Mouse (Mus musculus) embryonic facial prominence, embryonic 12.5 days (tissue): ENCODE results near the gene E130114P18Rik. TPM values are rescaled to one million over a fixed set of nuclear protein-coding genes. Genes with fewer than 3 reads are reported as not detected.

Source experiments
- ATAC-seq: fragments of 200-750 bp; cut with Nextera tagmentation; 2 replicates; pipeline ENCODE4 v1.8.0; 2017; ENCODE audit not compliant: insufficient number of reproducible peaks, insufficient read depth, low FRiP score, low TSS enrichment
- H3K27ac ChIP-seq: fragments of 300-500 bp; sonication (generic); 2 replicates; pipeline ENCODE4 v1.5.1; 2016; ENCODE audit warnings: mild to moderate bottlenecking
- H3K27me3 ChIP-seq: fragments of 300-500 bp; sonication (generic); 2 replicates; pipeline ENCODE4 v1.6.1; 2016; ENCODE audit warnings: mild to moderate bottlenecking, moderate library complexity
- H3K36me3 ChIP-seq: fragments of 300-500 bp; sonication (generic); 2 replicates; pipeline ENCODE4 v1.6.1; 2016; ENCODE audit warnings: mild to moderate bottlenecking
- H3K4me1 ChIP-seq: fragments of 300-500 bp; sonication (generic); 2 replicates; pipeline ENCODE4 v1.6.1; 2016
- H3K4me2 ChIP-seq: fragments of 300-500 bp; sonication (generic); replicated peaks from 2 replicates; pipeline ENCODE4 v1.6.1; 2016; ENCODE audit warnings: mild to moderate bottlenecking, moderate library complexity
- H3K4me3 ChIP-seq: fragments of 300-500 bp; sonication (generic); 2 replicates; pipeline ENCODE4 v1.5.1; 2016; ENCODE audit warnings: mild to moderate bottlenecking
- H3K9ac ChIP-seq: fragments of 300-500 bp; sonication (generic); 2 replicates; pipeline ENCODE4 v1.6.1; 2016; ENCODE audit warnings: mild to moderate bottlenecking, moderate library complexity
- H3K9me3 ChIP-seq: fragments of 300-500 bp; sonication (generic); 2 replicates; pipeline ENCODE4 v1.6.1; 2016; ENCODE audit warnings: mild to moderate bottlenecking, moderate library complexity
- WGBS: fragments of 180-500 bp; shearing (Covaris S2); methylation state at CpG from one replicate; pipeline ENCODE4 v1.1.7; 2016; 5-methylcytosine and 5-hydroxymethylcytosine counted together
- polyA plus RNA-seq: library from polyadenylated mRNA; unstranded; fragments of >200 nt; fragmentation: Nextera tagmentation; extraction: Ambion mirVana; gene quantifications from 2 replicates; pipeline ENCODE4 v1.2.1, GENCODE M21; 2016

E130114P18Rik gene
- polyA plus RNA-seq, 1 experiment from 2014 or later, result 7.5 TPM

DNA sequence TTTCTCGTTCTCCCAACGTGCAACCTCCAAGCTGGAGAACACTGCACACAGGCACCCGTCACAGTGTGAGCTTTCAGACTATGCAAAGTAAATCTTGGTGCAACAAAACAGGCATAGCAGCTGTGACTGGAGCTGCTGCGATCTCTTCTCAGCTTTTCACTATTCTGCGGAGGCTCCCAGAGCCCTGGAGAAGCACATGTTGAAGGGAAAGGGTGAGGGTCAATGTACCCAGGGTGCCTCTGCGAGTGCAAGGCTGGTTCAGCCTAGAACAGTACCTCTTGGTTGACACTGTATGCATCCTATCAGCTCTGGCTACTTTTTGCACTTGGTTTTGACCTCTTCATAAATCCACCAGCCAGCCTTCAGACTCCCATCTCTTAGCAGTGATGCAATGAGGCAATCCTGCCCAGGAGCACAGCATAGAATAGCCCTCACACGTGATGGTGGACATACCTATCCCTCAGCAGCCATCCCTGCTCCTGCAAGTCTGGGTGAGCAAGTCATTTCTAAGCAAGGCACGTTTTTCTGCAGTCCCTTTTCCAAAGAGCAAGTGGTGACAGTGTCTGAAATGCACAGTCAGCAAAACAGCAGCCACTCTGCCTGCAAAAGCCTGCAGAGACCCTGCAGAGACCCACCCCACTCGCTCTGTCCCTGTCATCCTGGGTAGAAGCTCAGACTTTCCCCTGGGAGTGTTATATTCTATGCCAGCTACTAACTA, 67.7 kb downstream of the E130114P18Rik start:
- H3K27ac ChIP-seq, result no peak overlapping the region
- H3K4me1 ChIP-seq, result 0 out of 2 replicates have a peak, but pooled peaks cover 9% of the 10 kb centered on the region
- no peaks in the 10 kb centered on the region for H3K27me3 ChIP-seq
- H3K9me3 ChIP-seq, result no peaks in the 10 kb centered on the region
- H3K4me2 ChIP-seq, result no peak overlapping the region
- no peaks in the 10 kb centered on the region for H3K36me3 ChIP-seq
- H3K4me3 ChIP-seq, result no peak overlapping the region
- no peak for ATAC-seq
- 67% methylated on average over 9 of the region's 9 CpGs for WGBS
- no peak overlapping the region for H3K9ac ChIP-seq

DNA sequence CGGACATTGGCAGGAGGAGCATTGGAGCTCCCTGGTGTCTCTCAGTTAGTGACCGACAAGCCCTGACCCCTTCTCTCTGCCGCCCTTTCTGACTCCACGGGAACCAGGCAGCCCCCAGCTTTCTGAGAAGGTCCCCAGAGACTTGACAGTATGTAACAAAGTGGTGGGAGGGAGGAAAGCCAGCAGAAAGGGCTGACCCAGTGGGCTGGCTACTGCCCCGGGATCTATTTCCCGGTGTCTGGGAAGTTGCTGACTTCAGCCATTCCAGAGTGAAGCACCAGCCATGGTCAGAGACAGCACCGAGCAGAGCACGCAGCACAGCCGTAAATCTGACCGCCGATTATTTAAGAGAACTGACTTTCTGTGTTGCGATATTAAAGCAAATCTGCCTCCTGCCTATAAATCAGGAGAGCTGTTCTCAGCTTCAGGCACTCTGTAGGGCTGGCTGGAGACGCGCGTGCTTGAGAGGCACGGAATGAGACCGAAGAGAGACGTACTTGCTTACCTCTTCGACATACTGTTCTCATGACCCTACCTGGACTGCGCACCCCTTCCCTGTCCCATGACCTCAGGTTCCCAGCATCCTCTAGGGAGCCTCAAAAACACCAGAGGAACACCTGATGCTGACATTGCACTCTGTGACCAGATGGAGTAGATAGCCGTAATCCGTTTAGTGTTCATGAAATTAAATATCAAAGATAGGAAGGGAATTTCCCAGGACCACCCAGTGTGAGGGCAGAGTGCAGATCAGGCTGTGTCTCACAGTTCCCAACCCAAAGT, 70.3 kb downstream of the E130114P18Rik start:
- 0 out of 2 replicates have a peak, but pooled peaks cover 6% of the 10 kb centered on the region for H3K4me1 ChIP-seq
- WGBS, result 76% methylated on average over 22 of the region's 22 CpGs
- no peaks in the 10 kb centered on the region for H3K36me3 ChIP-seq
- ATAC-seq, result no peak
- no peak overlapping the region for H3K4me2 ChIP-seq
- no peak overlapping the region for H3K9ac ChIP-seq
- H3K9me3 ChIP-seq, result no peaks in the 10 kb centered on the region
- no peak overlapping the region for H3K4me3 ChIP-seq
- no peak overlapping the region for H3K27ac ChIP-seq
- no peaks in the 10 kb centered on the region for H3K27me3 ChIP-seq

DNA sequence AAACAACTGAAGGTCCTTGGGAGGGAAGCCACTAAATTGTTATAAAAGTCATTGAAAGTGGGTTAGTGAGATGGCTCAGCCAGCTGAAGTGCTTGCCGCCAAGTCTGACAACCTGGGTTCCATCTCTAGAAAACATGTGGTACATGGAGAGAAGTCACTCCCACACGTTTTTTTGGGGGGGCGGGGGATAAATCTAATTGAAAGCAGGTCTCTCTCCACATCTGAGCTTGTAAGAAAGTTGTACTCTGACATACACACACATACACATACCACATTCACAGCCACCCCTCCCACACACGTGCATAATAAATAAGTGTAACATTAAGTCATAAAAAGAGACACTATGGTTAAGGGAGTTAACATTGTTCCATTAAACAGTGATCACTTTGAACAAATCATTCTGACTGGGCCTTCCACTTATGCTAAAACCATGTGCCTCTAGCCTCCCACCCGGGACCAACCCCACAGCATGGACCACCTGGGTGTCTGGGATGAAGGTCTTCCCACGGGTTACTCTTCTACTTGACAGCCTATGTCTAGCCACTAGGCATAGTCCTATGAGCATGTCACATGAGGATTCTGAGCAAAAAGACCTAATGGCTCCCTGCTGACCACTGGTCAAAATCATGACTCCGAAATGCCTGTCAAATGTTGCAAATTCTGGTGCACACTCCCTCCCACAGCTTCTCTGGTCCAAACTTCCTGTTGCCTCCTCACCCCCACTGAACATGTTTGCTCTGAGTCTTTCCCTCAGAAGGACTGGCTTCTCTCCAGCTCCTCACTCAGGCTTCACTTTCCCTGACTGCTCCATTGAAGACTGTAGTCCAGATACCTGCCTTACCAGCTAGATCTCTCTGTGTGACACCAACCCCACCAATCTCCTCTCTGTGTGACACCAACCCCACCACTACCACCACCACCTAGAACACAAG, 80.9 kb downstream of the E130114P18Rik start:
- H3K36me3 ChIP-seq, result no peaks in the 10 kb centered on the region
- no peak overlapping the region for H3K4me2 ChIP-seq
- H3K9me3 ChIP-seq, result no peaks in the 10 kb centered on the region
- WGBS, result 62% methylated on average over 7 of the region's 7 CpGs
- no peak for ATAC-seq
- no peak overlapping the region for H3K9ac ChIP-seq
- H3K27me3 ChIP-seq, result no peaks in the 10 kb centered on the region
- no peak overlapping the region for H3K27ac ChIP-seq
- peaks cover 15% of the 10 kb centered on the region for H3K4me1 ChIP-seq
- no peak overlapping the region for H3K4me3 ChIP-seq

DNA sequence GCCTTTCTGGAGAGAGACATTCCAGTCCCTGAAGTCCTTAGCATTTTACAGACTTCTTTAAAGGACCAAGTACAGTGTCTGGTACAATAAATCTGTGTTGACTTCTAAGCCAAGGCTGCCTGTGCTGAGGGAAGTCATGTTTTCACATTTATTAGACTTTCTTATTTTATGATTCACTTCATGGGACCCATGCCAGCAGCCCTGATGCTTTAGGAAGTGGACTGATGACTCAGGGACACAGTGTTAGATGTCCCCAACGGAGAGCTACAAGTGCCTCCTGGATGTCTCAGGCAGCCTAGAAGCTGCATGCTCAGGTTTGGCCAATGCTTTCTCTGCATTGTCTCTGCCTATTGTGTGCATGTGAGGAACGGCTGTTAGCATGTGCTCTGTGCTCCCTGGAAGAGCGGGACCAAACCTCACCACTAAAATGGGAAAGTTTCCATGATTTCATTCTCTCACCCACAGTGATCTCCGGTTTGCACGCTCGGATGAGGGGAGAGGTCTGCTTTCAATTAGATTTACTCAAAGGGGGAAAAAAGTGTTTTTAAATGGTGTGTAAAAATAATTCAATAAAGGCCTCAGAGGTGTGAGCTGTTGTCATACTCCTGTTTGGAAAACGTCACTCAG, 82.4 kb downstream of the E130114P18Rik start:
- Histone ChIP-seq H3K36me3 (no peaks in the 10 kb centered on the region), H3K4me3 (no peak overlapping the region), H3K9me3 (no peaks in the 10 kb centered on the region), H3K4me1 (peaks cover 15% of the 10 kb centered on the region), H3K27ac (0 out of 2 replicates have a peak overlapping the region, but pooled peaks have one; percentile 65), H3K4me2 (no peak overlapping the region), H3K27me3 (no peaks in the 10 kb centered on the region), H3K9ac (no peak overlapping the region)
- 0 out of 2 replicates have a peak, but pooled peaks have one; percentile 42 for ATAC-seq
- WGBS, result 31% methylated on average over 7 of the region's 7 CpGs

DNA sequence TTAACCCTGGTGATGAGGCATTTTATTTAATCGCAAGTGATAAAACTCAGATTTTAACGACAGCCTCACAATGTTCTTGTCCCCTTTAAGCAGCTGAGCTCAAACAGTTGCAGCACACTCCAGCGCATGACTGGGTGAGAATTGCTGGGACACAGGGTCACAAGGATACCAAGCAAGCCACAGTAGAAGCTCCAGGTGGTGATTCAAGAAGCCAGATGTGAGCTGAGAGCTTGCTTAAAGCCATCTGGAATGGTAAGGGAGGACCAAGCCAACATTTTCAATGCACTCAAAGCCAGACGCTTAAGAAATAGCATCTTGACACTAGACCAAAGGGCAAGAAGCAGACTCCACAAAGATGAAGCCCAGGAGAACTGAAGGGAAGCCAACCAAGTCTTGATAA, 83.9 kb downstream of the E130114P18Rik start:
- Histone ChIP-seq H3K9ac (no peak overlapping the region), H3K4me3 (no peak overlapping the region), H3K9me3 (no peaks in the 10 kb centered on the region), H3K4me1 (peaks cover 15% of the 10 kb centered on the region), H3K27ac (no peak overlapping the region), H3K4me2 (no peak overlapping the region), H3K36me3 (no peaks in the 10 kb centered on the region), H3K27me3 (no peaks in the 10 kb centered on the region)
- no peak for ATAC-seq
- WGBS, result 83% methylated on average over 4 of the region's 4 CpGs

DNA sequence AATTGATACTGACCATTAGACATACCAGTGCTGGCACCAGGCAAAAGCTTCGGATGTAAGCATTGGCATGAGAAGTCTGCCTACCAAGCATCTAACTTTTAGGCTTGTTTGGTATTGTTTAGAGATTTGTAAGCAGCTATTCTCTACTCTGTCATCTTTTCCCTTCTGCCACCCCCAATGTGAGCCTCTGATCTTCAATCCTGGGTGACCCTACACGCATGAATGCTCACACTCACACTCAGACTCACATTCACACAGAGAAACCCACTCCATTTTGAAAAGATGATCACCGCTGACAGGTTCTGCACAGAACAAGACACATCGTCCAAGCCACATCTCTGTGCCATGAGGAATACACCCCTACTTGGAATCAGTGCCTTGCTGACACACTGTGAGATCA, 84.8 kb downstream of the E130114P18Rik start:
- Histone ChIP-seq H3K9ac (no peak overlapping the region), H3K27ac (no peak overlapping the region), H3K9me3 (no peaks in the 10 kb centered on the region), H3K4me2 (no peak overlapping the region), H3K4me3 (no peak overlapping the region), H3K36me3 (no peaks in the 10 kb centered on the region), H3K4me1 (peaks cover 15% of the 10 kb centered on the region), H3K27me3 (no peaks in the 10 kb centered on the region)
- no peak for ATAC-seq
- WGBS, result 94% methylated on average over 4 of the region's 4 CpGs

DNA sequence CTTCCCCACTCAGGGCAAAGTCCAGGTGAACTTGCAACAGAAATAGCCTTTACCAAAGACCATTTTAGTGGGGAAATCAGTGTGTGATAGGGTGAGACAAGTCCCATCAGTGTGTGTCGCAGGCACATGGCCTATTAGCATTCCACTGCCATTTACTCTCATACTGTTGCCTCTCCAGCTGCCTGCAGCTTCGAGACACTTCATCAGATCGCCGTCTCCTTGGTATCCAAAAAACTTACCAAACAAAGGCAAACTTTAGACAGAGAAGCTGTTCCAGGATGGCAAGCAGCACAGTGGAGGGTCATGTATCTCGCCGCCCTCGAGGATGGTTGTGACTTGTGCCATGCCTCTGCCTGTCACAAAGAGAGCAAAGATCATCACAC, 87.5 kb downstream of the E130114P18Rik start:
- H3K36me3 ChIP-seq, result no peaks in the 10 kb centered on the region
- no peak overlapping the region for H3K27ac ChIP-seq
- WGBS, result 83% methylated on average over 7 of the region's 7 CpGs
- no peak for ATAC-seq
- no peaks in the 10 kb centered on the region for H3K9me3 ChIP-seq
- no peaks in the 10 kb centered on the region for H3K27me3 ChIP-seq
- no peak overlapping the region for H3K9ac ChIP-seq
- no peak overlapping the region for H3K4me2 ChIP-seq
- peaks cover 2% of the 10 kb centered on the region for H3K4me1 ChIP-seq
- H3K4me3 ChIP-seq, result no peak overlapping the region

DNA sequence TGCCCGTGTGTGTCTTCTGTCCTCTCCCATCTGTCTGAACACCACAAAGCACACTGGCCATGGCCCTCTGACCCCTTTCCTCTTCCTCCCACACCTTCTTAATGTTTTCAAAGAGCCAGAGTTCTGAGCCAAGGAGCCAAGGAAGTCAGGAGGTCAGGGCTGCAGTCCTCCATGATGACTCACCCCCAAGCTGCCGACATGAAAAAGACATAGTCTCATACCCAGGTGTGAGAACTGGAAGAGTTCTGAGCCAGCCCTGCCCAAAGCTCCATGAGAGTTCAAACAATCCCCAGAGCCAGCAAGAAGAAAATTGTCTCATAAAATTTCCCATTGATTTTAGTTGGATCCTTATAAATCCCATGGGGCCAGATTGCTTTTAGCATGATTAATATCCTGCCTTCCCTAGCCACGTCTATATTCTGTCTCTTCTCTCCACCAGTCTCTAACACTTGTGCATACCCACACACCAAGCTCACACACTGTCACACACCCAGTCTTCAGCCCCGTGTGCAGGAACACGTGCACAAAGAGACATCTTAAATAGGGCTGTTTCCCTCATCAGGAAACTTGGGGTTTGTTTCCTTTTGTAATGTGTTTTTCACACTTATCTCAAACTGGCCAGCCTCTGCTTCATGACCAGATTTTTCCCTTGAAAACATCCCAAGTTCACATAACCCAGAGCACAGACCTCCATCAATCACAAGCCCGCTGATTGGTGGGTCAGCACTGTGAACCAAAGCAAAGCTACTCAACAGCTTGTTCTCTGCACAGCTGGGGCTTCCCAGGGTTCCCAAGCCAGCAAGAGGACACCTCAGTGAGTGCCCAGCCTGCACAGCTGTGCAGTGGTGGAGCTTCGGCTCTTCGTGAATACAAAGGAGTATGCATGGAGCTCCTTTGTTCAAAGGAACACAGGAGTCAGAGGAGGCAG, 88.2 kb downstream of the E130114P18Rik start:
- 66% methylated on average over 8 of the region's 8 CpGs for WGBS
- no peak overlapping the region for H3K27ac ChIP-seq
- no peaks in the 10 kb centered on the region for H3K4me1 ChIP-seq
- no peak for ATAC-seq
- H3K27me3 ChIP-seq, result no peaks in the 10 kb centered on the region
- H3K9me3 ChIP-seq, result no peaks in the 10 kb centered on the region
- H3K4me3 ChIP-seq, result no peak overlapping the region
- H3K9ac ChIP-seq, result no peak overlapping the region
- H3K36me3 ChIP-seq, result no peaks in the 10 kb centered on the region
- H3K4me2 ChIP-seq, result no peak overlapping the region

DNA sequence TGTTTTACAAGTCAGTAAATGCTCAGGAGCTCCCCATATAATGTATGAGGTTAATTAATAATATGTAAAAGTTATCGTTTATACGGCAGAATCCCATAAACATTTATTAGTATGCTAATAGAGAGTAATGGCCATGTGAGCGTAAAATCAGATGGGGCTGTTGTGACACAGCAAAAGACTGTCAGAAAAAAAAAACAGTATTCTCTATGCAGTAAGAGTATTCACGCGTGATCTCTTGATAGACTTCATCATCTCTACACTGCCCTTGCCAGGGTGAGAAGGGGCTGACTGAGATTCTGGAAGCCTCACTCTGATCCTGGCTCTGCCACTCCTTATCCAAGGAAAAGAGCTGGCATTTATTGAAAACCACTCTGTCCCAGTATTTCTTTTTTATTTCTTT, 91.9 kb downstream of the E130114P18Rik start:
- no peaks in the 10 kb centered on the region for H3K9me3 ChIP-seq
- H3K4me1 ChIP-seq, result no peaks in the 10 kb centered on the region
- no peaks in the 10 kb centered on the region for H3K27me3 ChIP-seq
- no peak overlapping the region for H3K4me3 ChIP-seq
- H3K4me2 ChIP-seq, result no peak overlapping the region
- H3K9ac ChIP-seq, result no peak overlapping the region
- ATAC-seq, result no peak
- H3K36me3 ChIP-seq, result no peaks in the 10 kb centered on the region
- WGBS, result 91% methylated on average over 5 of the region's 5 CpGs
- H3K27ac ChIP-seq, result no peak overlapping the region

DNA sequence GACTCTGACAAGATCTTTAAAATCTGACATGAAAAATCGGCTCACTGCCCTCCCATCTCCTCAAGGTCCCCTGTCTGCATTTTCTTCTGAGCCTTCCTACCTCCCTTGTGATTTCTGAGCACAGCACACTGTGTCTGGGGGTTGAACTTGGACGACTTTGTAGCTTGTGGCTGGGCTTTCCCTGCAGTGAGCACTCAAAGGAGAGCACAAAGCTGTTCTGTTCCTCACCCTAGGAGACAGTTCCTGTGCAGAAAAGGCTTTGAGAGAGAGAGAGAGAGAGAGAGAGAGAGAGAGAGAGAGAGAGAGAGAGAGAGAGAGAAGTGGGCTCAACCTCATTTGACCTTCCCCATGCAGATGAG, 101.3 kb downstream of the E130114P18Rik start:
- no peaks in the 10 kb centered on the region for H3K9me3 ChIP-seq
- no peaks in the 10 kb centered on the region for H3K36me3 ChIP-seq
- H3K27me3 ChIP-seq, result no peaks in the 10 kb centered on the region
- 33% methylated on average over 2 of the region's 2 CpGs for WGBS
- H3K4me2 ChIP-seq, result no peak overlapping the region
- ATAC-seq, result no peak
- H3K9ac ChIP-seq, result no peak overlapping the region
- no peaks in the 10 kb centered on the region for H3K4me1 ChIP-seq
- H3K27ac ChIP-seq, result no peak overlapping the region
- H3K4me3 ChIP-seq, result no peak overlapping the region
